Mouse (Mus musculus) fat pad, adult 2 months (tissue): ENCODE data around the gene Hax1.
A peak's percentile ranks its signal among the peaks of the same experiment; 100 is the strongest.

Experiments used
- DNase-seq: peaks from one replicate; pipeline ENCODE4 v3.0.0-alpha.2; 2011; ENCODE audit warnings: low read depth, low spot score; ENCODE audit errors: extremely low read depth

The Hax1 gene

GRCm38 (mm10) chr3:89998612-89999054 is at the start of gene Hax1:
Gene Hax1 (minus strand): TSS chr3:89998780.
- peak; percentile 40 for DNase-seq

- DNase-seq = no peak
These were observed 37.7 kb upstream of the Hax1 start for GRCm38 (mm10) chr3:90036263-90036662.

- no peak for DNase-seq
These were observed 36.1 kb upstream of the Hax1 start for GRCm38 (mm10) chr3:90034653-90035052.

DNA sequence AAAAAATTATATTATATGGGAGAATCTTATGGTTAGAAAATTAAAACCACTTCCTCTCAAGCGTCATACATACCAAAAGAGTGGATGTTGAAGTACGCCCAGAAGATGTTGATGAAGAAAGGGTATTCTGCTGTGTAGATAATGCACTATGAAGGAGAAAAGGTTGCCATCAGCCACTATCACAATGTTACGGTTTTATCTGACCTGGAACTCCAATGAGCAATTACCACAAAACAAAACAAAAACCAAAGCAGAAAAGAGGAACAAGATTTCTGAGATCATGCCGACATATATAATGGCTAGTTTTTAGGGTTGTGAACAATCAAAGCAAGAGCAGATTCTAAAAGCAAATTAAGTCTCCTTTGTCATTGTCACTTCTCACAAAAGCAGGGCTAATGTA is 18.0 kb upstream of the Hax1 start:
- DNase-seq = no peak

GRCm38 (mm10) chr3:90010291-90010690 is 11.7 kb upstream of the Hax1 start:
- DNase-seq = no peak

DNA sequence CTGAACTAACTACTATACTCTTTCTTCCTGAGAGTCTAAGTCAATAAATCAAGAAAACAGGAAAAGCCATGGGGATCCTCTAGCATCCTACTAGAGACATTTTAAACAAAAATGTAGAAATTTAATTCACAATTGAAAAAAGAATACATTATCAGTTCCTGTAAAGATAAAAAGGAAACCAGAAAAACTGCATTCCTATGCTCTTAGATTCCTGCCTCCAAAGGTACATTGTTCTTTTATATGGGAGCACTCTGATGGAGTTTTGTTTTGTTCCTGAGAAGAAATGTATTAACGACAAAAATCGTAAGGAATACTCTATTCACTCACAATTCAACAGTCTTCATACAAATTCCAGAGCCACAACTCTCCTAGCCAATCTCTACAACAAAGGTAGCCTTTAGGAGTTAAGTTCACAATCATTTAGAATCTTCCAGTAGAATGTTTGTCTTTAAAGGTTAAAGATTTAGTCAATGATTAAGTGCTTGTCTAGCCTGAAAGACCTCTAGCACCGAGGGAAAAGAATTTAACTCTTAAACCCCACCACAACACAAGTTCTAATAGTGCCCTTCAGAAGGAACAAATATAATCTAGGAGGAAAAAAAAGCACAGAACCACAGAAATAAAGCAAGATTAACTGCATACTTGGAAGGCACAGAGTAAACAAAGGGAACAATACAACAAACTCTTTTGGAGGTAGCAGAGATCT is 5.7 kb upstream of the Hax1 start:
- DNase-seq = no peak

DNA sequence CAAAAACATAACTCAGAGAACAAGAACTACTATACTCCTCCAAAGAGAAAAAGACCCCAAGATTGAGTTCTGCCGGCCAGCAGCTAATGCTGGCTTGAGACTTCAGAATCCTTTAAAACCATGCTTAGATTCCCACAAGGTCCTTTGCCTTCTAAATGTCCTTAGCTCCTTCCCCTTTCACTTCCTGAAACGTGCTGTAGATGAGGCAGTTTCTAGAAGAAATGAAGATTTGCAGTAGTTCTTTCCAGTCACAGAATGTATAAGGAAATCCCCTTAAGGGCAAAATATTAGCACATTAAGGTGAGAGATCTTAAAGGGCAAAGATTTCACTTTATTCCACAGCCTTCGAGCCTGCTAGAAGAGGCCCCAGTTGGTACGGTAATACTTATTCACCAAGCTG is 1.2 kb upstream of the Hax1 start:
- no peak for DNase-seq

- no peak for DNase-seq
These were observed 510 bp upstream of the Hax1 start for GRCm38 (mm10) chr3:89999090-89999489.

DNA sequence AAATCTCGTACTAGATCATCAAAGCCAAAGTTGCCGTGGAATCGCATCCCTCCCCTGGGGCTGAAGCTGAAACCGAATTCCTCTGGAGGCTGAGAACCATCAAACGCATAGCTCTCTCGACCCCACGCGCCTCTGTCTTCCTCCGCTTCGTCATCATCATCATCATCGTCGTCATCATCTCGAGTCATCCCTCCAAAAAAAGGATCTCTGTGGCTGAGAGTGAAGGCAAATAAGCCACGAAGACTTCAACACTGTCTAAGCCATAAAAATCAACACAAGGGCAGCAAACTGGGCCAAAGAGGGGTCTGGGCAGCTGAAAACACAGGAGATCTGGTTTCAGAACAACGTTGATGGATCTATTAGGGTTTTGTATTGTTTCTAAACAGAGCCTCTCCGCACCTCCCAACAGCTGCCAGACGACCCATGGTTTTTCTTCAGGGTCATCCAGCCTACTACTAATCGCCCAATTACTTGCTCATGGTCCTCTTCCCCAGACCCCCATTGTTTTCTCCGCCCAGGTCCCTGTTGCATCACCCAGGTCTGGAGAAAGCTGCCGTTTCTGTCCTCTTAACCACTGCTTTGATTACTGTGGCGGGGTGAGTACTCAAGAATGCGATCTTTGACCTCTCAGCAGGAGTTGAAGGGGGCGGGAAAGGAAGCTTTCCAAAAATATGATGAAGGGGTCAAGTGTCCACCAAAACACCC is 637 bp downstream of the Hax1 start:
- no peak for DNase-seq

DNA sequence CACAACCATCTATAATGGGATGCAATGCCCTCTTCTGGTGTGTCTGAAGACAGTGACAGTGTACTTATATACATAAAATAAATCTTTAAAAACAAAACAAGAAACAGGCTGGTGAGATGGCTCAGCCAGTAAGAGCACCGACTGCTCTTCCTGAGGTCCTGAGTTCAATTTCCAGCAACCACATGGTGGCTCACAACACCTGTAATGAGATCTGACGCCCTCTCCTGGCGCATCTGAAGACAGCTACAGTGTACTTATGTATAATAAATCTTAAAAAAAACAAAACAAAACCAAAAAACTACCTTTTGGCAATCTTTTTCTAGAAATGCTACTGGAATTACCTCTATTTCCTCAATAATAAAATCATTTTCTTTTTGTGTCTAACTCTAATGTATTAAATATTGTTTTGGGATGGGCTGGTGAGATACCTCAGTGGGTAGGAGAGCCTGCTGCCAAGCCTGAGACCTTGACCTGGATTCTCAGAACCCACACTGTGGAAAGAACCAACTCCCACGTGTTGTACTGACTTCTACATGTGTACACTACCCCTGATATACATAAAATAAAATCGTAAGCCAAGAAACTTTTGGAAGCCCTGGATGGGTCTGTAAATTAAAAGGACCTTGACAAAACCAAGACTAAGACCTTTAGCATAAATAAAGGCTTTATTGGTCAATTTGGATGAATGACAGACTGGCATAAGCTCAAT is 3.6 kb downstream of the Hax1 start:
- DNase-seq = no peak

- DNase-seq = no peak
These were observed 10.8 kb downstream of the Hax1 start for GRCm38 (mm10) chr3:89987822-89988221.

DNA sequence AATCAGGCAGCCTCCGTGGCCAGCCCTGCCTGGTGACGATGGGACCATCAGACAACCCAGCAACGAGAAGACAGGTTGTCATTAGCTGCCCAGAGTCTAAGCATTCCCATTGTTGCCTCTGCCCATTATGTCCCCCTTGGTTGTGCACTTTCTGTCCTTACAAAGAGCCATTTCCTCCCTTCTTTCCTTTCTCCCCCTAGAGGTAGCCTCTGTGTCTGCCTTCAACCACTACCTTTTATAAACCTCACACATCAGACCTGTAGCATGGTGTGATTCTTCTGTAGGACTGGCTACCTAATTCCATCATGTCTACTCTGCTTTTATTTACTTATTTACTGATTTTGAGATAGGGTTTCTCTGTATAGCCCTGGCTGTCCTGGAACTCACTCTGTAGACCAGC is 11.4 kb downstream of the Hax1 start:
- DNase-seq = no peak

DNA sequence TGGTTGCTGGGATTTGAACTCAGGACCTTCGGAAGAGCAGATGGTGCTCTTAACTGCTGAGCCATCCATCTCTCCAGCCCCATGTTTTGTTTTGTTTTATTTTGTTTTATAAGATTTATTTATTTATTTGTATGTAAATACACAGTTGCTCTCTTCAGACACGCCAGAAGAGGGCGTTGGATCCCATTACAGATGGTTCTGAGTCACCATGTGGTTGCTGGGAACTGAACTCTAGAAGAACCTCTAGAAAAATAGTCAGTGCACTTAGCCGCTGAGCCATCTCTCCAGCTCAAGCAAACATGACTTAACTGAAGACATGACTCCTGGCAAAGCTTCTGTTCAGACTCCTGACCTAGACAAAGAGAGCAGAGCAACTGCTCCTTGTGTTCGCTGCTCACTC is 16.2 kb downstream of the Hax1 start:
- DNase-seq = no peak

DNA sequence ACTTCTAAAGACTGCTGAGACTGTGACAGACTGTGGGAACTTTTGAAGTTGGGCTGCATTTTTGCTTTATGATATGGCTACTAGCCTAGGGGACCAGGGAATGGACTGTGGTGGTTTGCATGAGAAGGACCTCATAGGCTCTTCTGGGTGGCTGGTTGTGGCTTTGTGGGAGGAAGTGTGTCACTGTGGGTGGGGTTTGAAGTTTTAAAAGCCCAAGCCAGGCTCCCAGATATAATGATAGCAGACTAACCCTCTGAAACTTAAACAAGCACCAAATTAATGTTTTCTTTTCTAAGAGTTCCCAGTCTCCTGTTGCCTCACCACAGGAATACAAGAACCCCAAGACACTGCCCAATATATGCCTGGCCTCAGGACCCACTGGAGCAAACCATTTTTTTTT is 21.7 kb downstream of the Hax1 start:
- no peak for DNase-seq

DNA sequence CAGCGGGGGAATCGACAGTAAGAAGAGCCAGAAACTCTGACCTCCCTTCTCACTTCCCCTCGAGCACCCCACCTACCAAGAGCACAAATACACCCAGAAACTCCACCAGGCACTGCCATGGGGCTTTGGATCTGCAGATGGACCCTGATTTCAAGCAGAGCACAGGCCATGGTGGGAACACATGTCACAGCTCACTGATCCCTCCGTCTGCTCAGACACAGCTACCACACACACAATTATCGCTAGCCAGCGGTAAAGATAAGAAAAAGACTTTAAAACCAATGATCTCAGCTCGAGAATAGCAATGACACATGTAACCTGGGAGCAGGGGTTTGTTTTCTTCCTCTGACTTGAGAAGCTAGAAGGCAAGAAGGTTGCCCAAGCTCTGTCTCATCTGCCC is 30.1 kb downstream of the Hax1 start:
- DNase-seq = no peak

DNA sequence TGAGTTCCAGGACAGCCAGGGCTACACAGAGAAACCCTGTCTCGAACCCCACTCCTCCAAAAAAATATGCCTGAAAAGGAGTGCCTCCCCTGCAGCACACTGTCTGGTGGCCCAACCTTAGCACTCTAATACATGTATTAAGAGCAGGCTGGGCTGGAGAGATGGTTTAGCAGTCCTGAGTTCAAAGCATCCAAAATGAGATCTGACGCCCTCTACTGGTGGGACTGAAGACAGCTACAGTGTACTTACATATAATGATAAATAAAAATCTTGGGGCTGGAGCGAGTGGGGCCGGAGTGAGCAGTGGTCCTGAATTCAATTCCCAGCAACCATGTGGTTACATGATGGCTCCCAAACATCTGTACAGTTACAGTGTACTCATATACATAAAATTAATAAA is 31.6 kb downstream of the Hax1 start:
- DNase-seq = no peak

GRCm38 (mm10) chr3:89965972-89966371 is 32.6 kb downstream of the Hax1 start:
- DNase-seq = no peak

GRCm38 (mm10) chr3:89965557-89965956 is 33.0 kb downstream of the Hax1 start:
- no peak for DNase-seq

- DNase-seq = no peak
These were observed 34.4 kb downstream of the Hax1 start for GRCm38 (mm10) chr3:89963926-89964739.

DNA sequence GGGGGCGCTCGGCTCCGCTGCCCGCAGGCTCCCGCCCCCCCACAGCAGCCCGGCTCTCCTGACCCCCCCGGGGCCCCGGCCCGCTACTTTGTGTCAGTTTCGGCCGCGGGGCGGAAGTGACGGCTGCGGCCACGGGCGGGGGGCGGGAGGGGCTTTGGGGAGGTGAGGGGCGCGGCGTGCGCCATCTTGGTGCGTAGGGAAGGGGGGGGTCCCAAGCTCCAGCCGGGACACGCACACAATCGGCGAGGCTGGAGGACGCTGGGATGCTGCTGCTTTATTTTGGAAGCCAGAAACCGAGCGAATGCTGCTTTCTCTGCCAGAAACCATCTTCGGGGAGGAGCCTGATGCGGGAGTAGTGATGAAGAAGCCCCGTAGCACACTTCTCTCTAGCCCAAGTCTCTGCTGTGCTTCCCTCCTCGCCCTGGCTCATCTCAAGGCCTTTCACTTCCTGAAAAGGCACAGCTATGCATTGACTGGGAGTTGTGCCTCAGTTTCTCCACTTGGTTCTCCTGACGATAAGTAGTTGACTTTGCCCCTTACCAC is 35.3 kb downstream of the Hax1 start, which contains the start of gene Atp8b2:
Gene Atp8b2, minus strand, starts transcription at position 288 of the 543 bp plus-strand sequence.
- DNase-seq = no peak

DNA sequence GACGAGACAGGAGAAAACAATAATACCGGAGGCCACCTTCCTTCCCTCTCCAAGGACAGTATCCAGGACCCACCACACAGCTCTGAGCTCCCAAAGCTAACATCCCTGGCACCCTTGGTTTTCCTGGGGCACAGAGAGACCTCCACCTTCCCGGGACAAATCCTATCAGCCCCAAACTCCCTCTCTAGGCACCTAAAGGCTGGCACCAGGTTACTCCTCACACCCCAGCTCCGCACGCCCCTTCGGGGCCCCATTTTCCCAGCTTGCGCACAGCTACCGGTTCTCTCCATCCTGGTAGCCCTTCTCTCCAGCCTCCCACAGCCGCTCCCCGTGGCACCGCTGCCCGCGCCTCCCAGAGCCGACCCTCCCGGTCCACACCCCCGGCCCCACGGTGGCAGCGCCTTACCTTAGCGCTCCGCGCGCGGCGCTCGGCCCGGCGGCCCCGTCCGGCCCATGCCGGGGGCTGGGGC is 35.8 kb downstream of the Hax1 start:
- no peak for DNase-seq
